In genomic region chr7:19910421-19911291, GRCm38 (mm10) we compare ENCODE assay signal across 8 mouse cellular contexts. TPM values are rescaled to one million over a fixed set of nuclear protein-coding genes. Genes with fewer than 3 reads are reported as not detected.
DNase-seq lines count a peak whose midpoint lies in the region; ATAC-seq and TF ChIP-seq lines count a peak whose summit lies in the region.

No protein-coding gene starts in this region.

- TF ChIP-seq CTCF in E14TG2a.4 (conservative IDR thresholded peaks at IDR 0.05; ENCODE audit: low read length): peak; percentile 80
- peak; percentile 96 for TF ChIP-seq CTCF in lung, embryonic 14.5 days (IDR thresholded peaks at IDR 0.05; ENCODE audit: low read depth)
- peak; percentile 92 for TF ChIP-seq CTCF in olfactory bulb, adult 2 months (IDR thresholded peaks at IDR 0.05; ENCODE audit: insufficient read depth, low read depth, low read length)

- H3K27me3 ChIP-seq in E14TG2a.4 (ENCODE audit: insufficient read depth, low read length): no peaks in the 10 kb centered on the region
- H3K27me3 ChIP-seq in forebrain, embryonic 12.5 days: no peaks in the 10 kb centered on the region
- no peaks in the 10 kb centered on the region for H3K27me3 ChIP-seq in lung, embryonic 14.5 days (ENCODE audit: insufficient read depth, low read length)

- 50% methylated on average over 21 of the region's 21 CpGs for WGBS in forebrain, embryonic 12.5 days
- 48% methylated on average over 21 of the region's 21 CpGs for WGBS in lung, embryonic 14.5 days
- 48% methylated on average over 21 of the region's 21 CpGs for WGBS in olfactory bulb, adult 2 months

- H3K9ac ChIP-seq in forebrain, embryonic 12.5 days: no peak overlapping the region
- no peak overlapping the region for H3K9ac ChIP-seq in lung, embryonic 14.5 days

- peaks cover 37% of the 10 kb centered on the region for H3K4me1 ChIP-seq in E14TG2a.4 (replicated peaks; ENCODE audit: low read depth, low read length)
- no peaks in the 10 kb centered on the region for H3K4me1 ChIP-seq in forebrain, embryonic 12.5 days
- H3K4me1 ChIP-seq in lung, embryonic 14.5 days (ENCODE audit: insufficient read depth): no peaks in the 10 kb centered on the region
- H3K4me1 ChIP-seq in olfactory bulb, adult 2 months (ENCODE audit: control insufficient read depth, insufficient read depth, low read length): no peaks in the 10 kb centered on the region

- ATAC-seq in forebrain, embryonic 12.5 days (ENCODE audit: low FRiP score): peak; percentile 49; the same call in 1 of the 2 replicates
- peak; percentile 75 for ATAC-seq in lung, embryonic 14.5 days (ENCODE audit: insufficient read depth)

- intact Hi-C loops in heart, postnatal 25 days (cut with DNase I): loop anchor here (1.0 kb wide), 2 partner anchors 9 to 46 kb away; no protein-coding TSS in a partner anchor

- no peak for TF ChIP-seq POLR2A in olfactory bulb, adult 2 months (IDR thresholded peaks at IDR 0.05; ENCODE audit: insufficient read depth, low read depth, low read length)

- peak; percentile 61 for DNase-seq in c-Kit-positive CD71-negative TER-119-negative erythroid progenitor cells, embryonic 14.5 days (ENCODE audit: low read depth)
- peak; percentile 38 for DNase-seq in heart, postnatal 25 days (ENCODE audit: low spot score)
- DNase-seq in layer of hippocampus, adult 11-12 months (ENCODE audit: low spot score): peak; percentile 85
- peak; percentile 91 for DNase-seq in lung, embryonic 14.5 days
- DNase-seq in thymus, postnatal 0 days (ENCODE audit: low spot score): peak; percentile 84

- H3K4me2 ChIP-seq in forebrain, embryonic 12.5 days: no peak overlapping the region
- no peak overlapping the region for H3K4me2 ChIP-seq in lung, embryonic 14.5 days

- no peak overlapping the region for H3K4me3 ChIP-seq in E14TG2a.4 (replicated peaks; ENCODE audit: low read length)
- no peak overlapping the region for H3K4me3 ChIP-seq in forebrain, embryonic 12.5 days (replicated peaks)
- no peak overlapping the region for H3K4me3 ChIP-seq in lung, embryonic 14.5 days (ENCODE audit: low read depth, low read length)
- H3K4me3 ChIP-seq in olfactory bulb, adult 2 months (ENCODE audit: insufficient read depth, low read depth, low read length): no peak overlapping the region

- peaks cover 14% of the 10 kb centered on the region for H3K9me3 ChIP-seq in E14TG2a.4 (ENCODE audit: low read length)
- 0 out of 2 replicates have a peak, but pooled peaks cover under 1% of the 10 kb centered on the region for H3K9me3 ChIP-seq in forebrain, embryonic 12.5 days
- no peaks in the 10 kb centered on the region for H3K9me3 ChIP-seq in lung, embryonic 14.5 days (ENCODE audit: low read depth, low read length)

- H3K27ac ChIP-seq in forebrain, embryonic 12.5 days: no peak overlapping the region
- H3K27ac ChIP-seq in lung, embryonic 14.5 days (ENCODE audit: low read depth): no peak overlapping the region
- no peak overlapping the region for H3K27ac ChIP-seq in olfactory bulb, adult 2 months (ENCODE audit: insufficient read depth, low read depth, low read length)

- peaks cover 80% of the 10 kb centered on the region for H3K36me3 ChIP-seq in E14TG2a.4 (ENCODE audit: insufficient read depth, low read length)
- H3K36me3 ChIP-seq in forebrain, embryonic 12.5 days (replicated peaks): peaks cover 6% of the 10 kb centered on the region
- H3K36me3 ChIP-seq in lung, embryonic 14.5 days (ENCODE audit: insufficient read depth): peaks cover 64% of the 10 kb centered on the region

RNA-seq across cellular contexts. Expression of gene Pvr, which starts 10.3 kb away (rescaled TPM):
- 3.2 and 4.3 TPM in 2 replicates for polyA plus RNA-seq in forebrain, embryonic 12.5 days (2016; fragmentation: Nextera tagmentation; extraction: Ambion mirVana)
- total RNA-seq in heart, postnatal 25 days (2021): 10 to 100 TPM; 19.3 to 20.1 TPM
- polyA plus RNA-seq in lung, embryonic 14.5 days (2014; fragmentation: Nextera tagmentation; extraction: Ambion mirVana): 13.0 and 13.2 TPM in 2 replicates
- not detected in 2 replicates for polyA plus RNA-seq in olfactory bulb, adult 2 months (2012; ENCODE audit: insufficient read depth, insufficient read length, low replicate concordance, missing spikeins)
- 33.7 and 52.4 TPM in 2 replicates for polyA plus RNA-seq in thymus, postnatal 0 days (2015; fragmentation: Nextera tagmentation; extraction: Ambion mirVana)

RNA-seq across cellular contexts. Expression of gene Ceacam19, which starts 22.9 kb away (rescaled TPM):
- polyA plus RNA-seq in forebrain, embryonic 12.5 days (2016; fragmentation: Nextera tagmentation; extraction: Ambion mirVana): not detected in 2 replicates
- total RNA-seq in heart, postnatal 25 days (2021): not detected
- polyA plus RNA-seq in lung, embryonic 14.5 days (2014; fragmentation: Nextera tagmentation; extraction: Ambion mirVana): not detected in 2 replicates
- not detected in 2 replicates for polyA plus RNA-seq in olfactory bulb, adult 2 months (2012; ENCODE audit: insufficient read depth, insufficient read length, low replicate concordance, missing spikeins)
- 0.10 and 0.14 TPM in 2 replicates for polyA plus RNA-seq in thymus, postnatal 0 days (2015; fragmentation: Nextera tagmentation; extraction: Ambion mirVana)

RNA-seq across cellular contexts. Expression of gene Igsf23, which starts 39.9 kb away (rescaled TPM):
- not detected in 2 replicates for polyA plus RNA-seq in forebrain, embryonic 12.5 days (2016; fragmentation: Nextera tagmentation; extraction: Ambion mirVana)
- total RNA-seq in heart, postnatal 25 days (2021): 1 to 10 TPM; 1.8 to 2.8 TPM
- polyA plus RNA-seq in lung, embryonic 14.5 days (2014; fragmentation: Nextera tagmentation; extraction: Ambion mirVana): 1.2 and 1.3 TPM in 2 replicates
- polyA plus RNA-seq in olfactory bulb, adult 2 months (2012; ENCODE audit: insufficient read depth, insufficient read length, low replicate concordance, missing spikeins): not detected in 2 replicates
- 14.8 and 15.5 TPM in 2 replicates for polyA plus RNA-seq in thymus, postnatal 0 days (2015; fragmentation: Nextera tagmentation; extraction: Ambion mirVana)

RNA-seq across cellular contexts. Expression of gene Ceacam16, which starts 49.6 kb away (rescaled TPM):
- not detected in 2 replicates for polyA plus RNA-seq in forebrain, embryonic 12.5 days (2016; fragmentation: Nextera tagmentation; extraction: Ambion mirVana)
- under 1 TPM in 1 of 2 experiments, not detected in 1; 0.42 TPM for total RNA-seq in heart, postnatal 25 days (2021)
- not detected in 2 replicates for polyA plus RNA-seq in lung, embryonic 14.5 days (2014; fragmentation: Nextera tagmentation; extraction: Ambion mirVana)
- polyA plus RNA-seq in olfactory bulb, adult 2 months (2012; ENCODE audit: insufficient read depth, insufficient read length, low replicate concordance, missing spikeins): not detected in 2 replicates
- polyA plus RNA-seq in thymus, postnatal 0 days (2015; fragmentation: Nextera tagmentation; extraction: Ambion mirVana): 0.46 and 0.59 TPM in 2 replicates

RNA-seq across cellular contexts. Expression of gene Ceacam20, which starts 54.6 kb away (rescaled TPM):
- polyA plus RNA-seq in forebrain, embryonic 12.5 days (2016; fragmentation: Nextera tagmentation; extraction: Ambion mirVana): not detected in 2 replicates
- not detected for total RNA-seq in heart, postnatal 25 days (2021)
- not detected in 2 replicates for polyA plus RNA-seq in lung, embryonic 14.5 days (2014; fragmentation: Nextera tagmentation; extraction: Ambion mirVana)
- not detected in 2 replicates for polyA plus RNA-seq in olfactory bulb, adult 2 months (2012; ENCODE audit: insufficient read depth, insufficient read length, low replicate concordance, missing spikeins)
- polyA plus RNA-seq in thymus, postnatal 0 days (2015; fragmentation: Nextera tagmentation; extraction: Ambion mirVana): 0.06 TPM in 1 of 2 replicates, not detected in the other

Comparison
In these comparisons a context has a peak if more than half of its experiments do, and no peak if none do; other contexts are left out.
1. DNase-seq: peak in every context shown above with its lines; median percentile 91 in lung, embryonic 14.5 days; 85 in layer of hippocampus, adult 11-12 months; 84 in thymus, postnatal 0 days; 61 in c-Kit-positive CD71-negative TER-119-negative erythroid progenitor cells, embryonic 14.5 days; 38 in heart, postnatal 25 days.